Mouse (Mus musculus): ENCODE data around the gene Yrdc.

Gene Yrdc

DNA sequence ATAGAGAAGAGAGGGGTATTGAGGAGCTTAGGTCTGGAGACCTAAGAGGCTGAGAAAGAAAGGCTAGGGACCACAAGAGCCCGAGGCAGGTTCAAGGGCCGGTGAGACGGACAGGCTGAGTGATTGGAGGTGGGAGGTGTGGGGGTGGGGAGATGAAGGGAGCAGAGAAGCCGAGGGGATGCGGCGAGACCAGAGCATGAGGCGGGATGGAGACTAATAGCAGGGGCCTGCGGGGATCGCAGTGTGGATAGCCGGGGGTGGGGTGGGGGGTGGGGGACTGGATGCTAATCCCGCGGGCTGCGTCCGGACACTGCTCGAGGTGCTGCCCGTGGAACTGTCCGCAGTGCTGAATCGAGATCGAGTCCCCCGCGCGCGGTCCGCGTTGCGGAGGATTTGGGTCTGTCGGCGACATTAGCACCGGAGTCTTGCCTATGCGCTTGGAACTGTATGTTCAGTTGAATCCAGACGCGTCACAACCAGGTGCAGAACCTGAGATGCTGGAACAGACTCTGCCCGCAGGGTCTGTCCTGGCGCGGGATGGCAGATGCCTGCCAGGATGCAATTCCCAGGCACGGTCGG, 31.8 kb downstream of the Yrdc start:
- ChIA-PET POLR2A (interaction anchor here in 2 of 4 experiments (0.5 to 2.2 kb wide), 12 partner anchors 11 to 654 kb away, joined by 3 to 11 read pairs (median 4); partner anchors contain the start of genes Maneal (in 1 of the 2) and Mtf1 (in 1 of the 2)), CTCF (interaction anchor here in 3 of 4 experiments (0.8 to 2.1 kb wide), 6 partner anchors 11 to 31 kb away, joined by 3 to 11 read pairs (median 4); no protein-coding TSS in a partner anchor)

DNA sequence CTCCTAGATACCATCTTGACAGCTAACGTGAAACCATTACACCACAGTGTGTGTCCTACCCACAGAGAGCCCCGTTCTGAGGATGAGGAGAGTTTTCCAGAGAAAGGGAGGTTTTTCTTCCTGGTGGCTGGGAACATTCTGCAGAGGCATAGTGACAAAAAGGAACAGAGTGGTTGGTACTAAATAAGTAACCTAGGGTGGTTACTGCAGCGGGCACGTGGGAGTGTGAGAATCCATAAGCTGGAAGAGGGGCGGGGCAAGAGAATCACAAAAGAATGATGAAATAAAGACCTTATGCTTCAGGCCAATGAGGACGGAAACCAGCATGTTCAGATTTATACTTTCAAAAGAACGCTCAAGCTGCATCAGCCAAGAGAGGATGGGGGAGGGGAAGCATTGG, 38.2 kb downstream of the Yrdc start:
- ChIA-PET POLR2A (interaction anchor here in 2 of 4 experiments (0.6 to 2.1 kb wide), 3 partner anchors 18 to 487 kb away, joined by 3 to 7 read pairs (median 6); no protein-coding TSS in a partner anchor), CTCF (no interaction called here)

DNA sequence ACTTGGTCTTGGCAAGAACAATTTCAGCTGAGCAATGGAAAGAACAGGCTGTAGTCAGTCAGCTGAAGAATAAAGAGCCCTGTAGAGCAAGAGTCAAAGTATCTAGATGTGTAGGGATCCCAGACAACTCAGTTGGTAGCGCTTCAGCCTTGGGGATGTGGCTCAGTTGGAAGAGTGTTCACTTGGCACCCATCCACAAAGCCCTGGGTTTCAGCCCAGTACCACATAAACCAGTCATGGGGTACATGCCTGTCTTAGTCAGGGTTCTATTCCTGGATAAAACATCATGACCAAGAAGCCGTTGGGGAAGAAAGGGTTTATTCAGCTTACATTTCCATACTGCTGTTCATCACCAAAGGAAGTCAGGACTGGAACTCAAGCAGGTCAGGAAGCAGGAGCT, 39.5 kb downstream of the Yrdc start:
- POLR2A ChIA-PET = interaction anchor here in 1 of 4 experiments (1.3 kb wide), 2 partner anchors 17 to 20 kb away, joined by 3 to 4 read pairs; no protein-coding TSS in a partner anchor
- CTCF ChIA-PET = no interaction called here

DNA sequence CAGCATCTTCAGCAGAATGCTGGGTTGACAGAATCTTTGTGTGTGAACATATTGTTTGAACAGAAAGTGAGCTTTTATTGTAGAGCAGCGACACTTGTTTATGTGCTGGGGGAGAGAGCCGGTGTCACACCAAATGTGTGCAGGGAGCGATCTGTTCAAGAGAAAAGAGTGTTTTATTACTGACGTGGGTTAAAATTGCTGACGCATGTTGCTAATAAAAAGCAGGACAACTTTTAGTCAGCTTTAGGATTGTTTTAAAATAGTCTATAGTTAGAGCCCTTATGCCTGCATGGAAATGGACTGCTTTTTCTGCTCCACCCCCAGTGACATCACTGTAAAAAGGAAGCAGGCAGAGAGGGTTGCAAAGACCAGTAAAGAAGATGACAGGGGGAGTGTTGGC, 40.4 kb downstream of the Yrdc start:
- ChIA-PET CTCF (interaction anchor here in 1 of 4 experiments (1.0 kb wide), 1 partner anchor 16 kb away, joined by 3 read pairs; no protein-coding TSS in a partner anchor), POLR2A (interaction anchor here in 1 of 4 experiments (0.6 to 1.3 kb wide), 3 partner anchors 16 to 1370 kb away, joined by 3 to 4 read pairs (median 3); no protein-coding TSS in a partner anchor)

DNA sequence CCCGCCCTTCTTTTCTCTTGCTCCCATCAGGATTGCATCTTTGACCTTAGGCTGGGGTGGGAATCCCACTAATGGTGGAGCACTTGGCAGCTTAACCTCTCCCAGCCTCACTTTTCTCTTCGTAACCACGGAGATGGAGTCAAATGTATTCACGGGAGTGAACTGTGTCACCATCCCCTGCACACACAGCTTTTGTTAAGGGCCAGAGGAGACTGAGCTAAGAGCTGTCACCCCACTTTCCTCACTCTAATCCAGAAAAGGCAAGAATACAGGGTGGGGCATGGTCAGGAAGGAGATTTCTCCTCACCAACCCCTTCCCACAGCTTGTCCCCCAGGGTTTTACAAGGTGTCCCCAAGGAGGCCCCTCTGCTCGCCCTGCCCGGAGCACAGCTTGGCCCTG, 43.3 kb downstream of the Yrdc start:
- POLR2A ChIA-PET = interaction anchor here (0.5 to 1.9 kb wide), 17 partner anchors 8 to 1098 kb away, joined by 3 to 9 read pairs (median 4); partner anchors contain the start of gene 9930104L06Rik (in 1 of the 4)
- CTCF ChIA-PET = interaction anchor here (0.5 to 1.4 kb wide), 9 partner anchors 9 to 1030 kb away, joined by 3 to 6 read pairs (median 5); no protein-coding TSS in a partner anchor

DNA sequence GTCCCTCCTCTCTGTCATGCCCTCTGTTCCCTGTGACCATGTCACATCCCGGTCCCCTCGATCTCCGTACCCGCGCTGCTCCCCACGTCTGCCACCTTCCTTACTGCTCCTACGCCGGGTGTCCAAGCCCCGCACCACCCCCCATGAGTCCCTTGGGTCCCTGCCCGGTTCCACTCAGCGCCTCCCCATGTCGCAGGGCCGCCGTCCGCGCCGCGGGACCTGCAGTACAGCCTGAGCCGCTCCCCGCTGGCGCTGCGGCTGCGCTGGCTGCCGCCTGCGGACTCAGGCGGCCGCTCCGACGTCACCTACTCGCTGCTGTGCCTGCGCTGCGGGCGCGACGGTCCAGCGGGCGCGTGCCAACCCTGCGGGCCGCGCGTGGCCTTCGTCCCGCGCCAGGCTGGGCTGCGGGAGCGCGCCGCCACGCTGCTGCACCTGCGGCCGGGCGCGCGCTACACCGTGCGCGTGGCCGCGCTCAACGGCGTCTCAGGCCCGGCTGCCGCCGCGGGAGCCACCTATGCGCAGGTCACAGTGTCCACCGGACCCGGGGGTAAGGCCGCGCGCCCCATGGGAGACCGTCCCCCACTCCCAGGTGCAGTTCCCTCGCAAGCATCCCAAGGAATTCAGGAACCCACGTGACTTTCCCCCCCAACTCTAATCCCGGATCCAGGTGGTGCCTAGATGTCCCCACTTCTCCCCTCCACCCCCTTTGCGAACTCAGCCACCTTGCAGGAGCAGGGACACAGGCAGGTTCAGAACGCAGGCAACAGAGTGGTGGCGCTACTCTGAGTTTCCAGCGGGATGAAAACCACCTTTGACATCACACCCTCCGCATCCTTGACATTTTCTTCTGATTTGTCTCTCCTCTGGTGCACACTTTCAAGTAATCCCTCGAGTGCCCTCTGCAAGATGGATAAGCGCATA, 44.3 kb downstream of the Yrdc start:
- POLR2A ChIA-PET = interaction anchor here in 2 of 4 experiments (0.7 to 1.5 kb wide), 4 partner anchors 10 to 147 kb away, joined by 3 to 8 read pairs (median 4); no protein-coding TSS in a partner anchor

DNA sequence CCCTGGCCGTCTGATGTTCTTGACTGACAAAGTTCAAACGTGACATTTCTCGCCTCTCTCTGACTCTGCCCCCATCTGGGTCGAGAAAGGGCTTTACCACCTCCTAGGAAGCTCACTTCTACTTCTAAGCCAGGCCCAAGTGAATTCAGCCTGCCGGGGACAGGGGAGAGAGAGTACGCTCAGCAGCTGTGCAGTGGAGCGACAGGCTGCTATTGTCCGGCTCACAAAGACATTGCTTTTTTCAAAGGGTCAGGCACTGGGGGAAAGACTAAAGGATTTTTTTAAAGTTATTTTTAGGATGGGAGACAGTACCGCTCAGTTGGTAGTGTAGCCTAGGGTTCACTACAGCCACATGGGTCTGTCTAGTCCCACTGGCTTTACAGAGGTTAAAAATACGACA, 47.9 kb downstream of the Yrdc start:
- POLR2A ChIA-PET = interaction anchor here in 1 of 4 experiments (1.7 to 1.9 kb wide), 2 partner anchors 12 to 21 kb away, joined by 5 to 6 read pairs; no protein-coding TSS in a partner anchor

More for the DNA sequence above, 44.3 kb downstream of the Yrdc start:
- CTCF ChIA-PET = interaction anchor here in 1 of 4 experiments (1.2 kb wide), 1 partner anchor 11 kb away, joined by 4 read pairs; no protein-coding TSS in a partner anchor

DNA sequence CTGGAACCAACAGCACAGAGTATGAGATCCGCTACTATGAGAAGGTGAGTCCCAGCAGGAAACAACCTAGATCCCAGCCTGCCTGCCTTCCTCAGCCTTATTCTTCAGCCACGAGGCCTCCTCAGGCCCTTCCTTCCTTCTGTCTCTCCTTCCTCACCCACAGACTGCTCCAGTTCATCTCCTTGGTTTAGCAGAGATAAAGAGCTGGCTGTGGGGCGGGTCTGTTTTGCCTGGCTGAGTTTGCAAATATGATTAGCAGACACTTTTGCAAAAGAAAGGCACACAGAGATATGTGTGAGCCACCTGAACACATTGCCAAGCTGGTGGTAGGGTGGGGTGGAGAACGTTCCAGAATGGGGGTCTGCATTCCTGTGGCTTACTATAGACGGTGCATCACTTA, 49.4 kb downstream of the Yrdc start:
- ChIA-PET POLR2A (interaction anchor here in 2 of 4 experiments (0.8 to 1.9 kb wide), 3 partner anchors 9 to 48 kb away, joined by 4 to 6 read pairs (median 4); no protein-coding TSS in a partner anchor), CTCF (interaction anchor here (0.5 to 1.3 kb wide), 7 partner anchors 13 to 106 kb away, joined by 3 to 13 read pairs (median 3); partner anchors contain the start of gene Mtf1 (in 2 of the 4))

More for the DNA sequence above, 47.9 kb downstream of the Yrdc start:
- CTCF ChIA-PET = no interaction called here

Data from embryonic stem cell, embryonic (primary cell).